Mouse (Mus musculus): ENCODE data around the gene Gsto2. TPM values are rescaled to one million over a fixed set of nuclear protein-coding genes. Genes with fewer than 3 reads are reported as not detected.

The Gsto2 gene
- polyA plus RNA-seq, 1 experiment from 2014 or later, result 1.3 TPM

DNA sequence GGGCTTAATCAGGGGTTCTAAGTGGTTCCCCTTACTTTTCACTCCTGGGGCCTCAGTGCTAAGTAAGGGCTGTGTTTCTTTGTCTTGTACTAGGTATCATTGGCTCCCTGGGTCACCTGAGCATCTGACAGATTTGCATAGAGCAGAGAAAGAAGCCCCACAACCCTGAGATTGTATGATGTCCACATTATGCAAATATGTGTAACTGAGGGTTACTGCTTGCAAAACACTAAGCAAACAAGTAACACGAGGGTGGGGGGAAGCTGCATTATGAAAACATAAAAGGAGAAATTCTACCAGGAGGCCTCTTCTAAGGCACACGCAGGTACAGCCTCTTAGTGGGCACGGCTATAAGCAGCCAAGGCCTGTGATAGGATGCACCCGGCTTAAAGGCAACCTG is 49.9 kb downstream of the Gsto2 start:
- H3K4me3 ChIP-seq, result no peak overlapping the region
- ATAC-seq (replicated peaks), result no peak
- no peak overlapping the region for H3K4me2 ChIP-seq (replicated peaks)
- H3K9ac ChIP-seq (replicated peaks), result no peak overlapping the region
- H3K27me3 ChIP-seq, result no peaks in the 10 kb centered on the region
- WGBS, result 75% methylated on average over 4 of the region's 4 CpGs
- H3K9me3 ChIP-seq, result no peaks in the 10 kb centered on the region
- H3K36me3 ChIP-seq, result no peaks in the 10 kb centered on the region
- peaks cover 34% of the 10 kb centered on the region for H3K4me1 ChIP-seq
- no peak overlapping the region for H3K27ac ChIP-seq (replicated peaks)

DNA sequence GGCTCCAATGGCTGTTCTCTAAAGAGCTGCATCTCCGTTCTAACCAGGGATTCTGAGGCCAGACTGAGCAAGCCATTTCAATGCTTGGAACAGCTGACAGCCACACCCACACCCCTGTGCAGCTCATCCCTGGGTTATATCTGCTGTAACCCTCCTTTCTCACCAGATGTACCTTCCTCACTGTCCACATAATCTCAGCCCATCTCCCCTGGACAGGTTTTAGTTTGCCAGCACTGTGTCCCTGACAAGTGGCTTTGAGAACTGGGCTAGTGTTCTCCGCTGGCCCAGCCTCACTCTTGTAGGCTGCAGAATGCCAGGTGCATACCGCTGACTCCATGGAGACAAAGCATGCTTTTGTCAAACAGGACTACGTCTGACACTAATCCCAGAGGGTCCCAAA is 52.1 kb downstream of the Gsto2 start:
- H3K9me3 ChIP-seq, result no peaks in the 10 kb centered on the region
- peak overlapping the region; percentile 72 for H3K4me3 ChIP-seq
- ATAC-seq (replicated peaks), result no peak
- H3K27me3 ChIP-seq, result no peaks in the 10 kb centered on the region
- peak overlapping the region; percentile 73 for H3K4me2 ChIP-seq (replicated peaks)
- peaks cover 32% of the 10 kb centered on the region for H3K4me1 ChIP-seq
- peak overlapping the region; percentile 63; the same call in 1 of the 2 replicates for H3K9ac ChIP-seq (replicated peaks)
- WGBS, result 3% methylated on average over 4 of the region's 4 CpGs
- no peak overlapping the region for H3K27ac ChIP-seq (replicated peaks)
- no peaks in the 10 kb centered on the region for H3K36me3 ChIP-seq

- Histone ChIP-seq H3K4me2 (replicated peaks) (peak overlapping the region; percentile 73), H3K27me3 (no peaks in the 10 kb centered on the region), H3K9me3 (no peaks in the 10 kb centered on the region), H3K4me3 (peak overlapping the region; percentile 72), H3K36me3 (no peaks in the 10 kb centered on the region), H3K4me1 (peaks cover 32% of the 10 kb centered on the region), H3K9ac (replicated peaks) (peak overlapping the region; percentile 63), H3K27ac (replicated peaks) (no peak overlapping the region)
- no peak for ATAC-seq (replicated peaks)
- WGBS, result 3% methylated on average over 9 of the region's 9 CpGs
These were observed 52.7 kb downstream of the Gsto2 start for GRCm38 (mm10) chr19:47918016-47918415.

- H3K27me3 ChIP-seq, result no peaks in the 10 kb centered on the region
- H3K9ac ChIP-seq (replicated peaks), result peak overlapping the region; percentile 63
- no peaks in the 10 kb centered on the region for H3K36me3 ChIP-seq
- WGBS, result under 1% methylated on average over 29 of the region's 29 CpGs
- peaks cover 32% of the 10 kb centered on the region for H3K4me1 ChIP-seq
- H3K4me3 ChIP-seq, result peak overlapping the region; percentile 72
- no peaks in the 10 kb centered on the region for H3K9me3 ChIP-seq
- ATAC-seq (replicated peaks), result peak; percentile 45
- peak overlapping the region; percentile 73 for H3K4me2 ChIP-seq (replicated peaks)
- H3K27ac ChIP-seq (replicated peaks), result peak overlapping the region; percentile 82
These were observed 53.2 kb downstream of the Gsto2 start for GRCm38 (mm10) chr19:47918455-47919101.

DNA sequence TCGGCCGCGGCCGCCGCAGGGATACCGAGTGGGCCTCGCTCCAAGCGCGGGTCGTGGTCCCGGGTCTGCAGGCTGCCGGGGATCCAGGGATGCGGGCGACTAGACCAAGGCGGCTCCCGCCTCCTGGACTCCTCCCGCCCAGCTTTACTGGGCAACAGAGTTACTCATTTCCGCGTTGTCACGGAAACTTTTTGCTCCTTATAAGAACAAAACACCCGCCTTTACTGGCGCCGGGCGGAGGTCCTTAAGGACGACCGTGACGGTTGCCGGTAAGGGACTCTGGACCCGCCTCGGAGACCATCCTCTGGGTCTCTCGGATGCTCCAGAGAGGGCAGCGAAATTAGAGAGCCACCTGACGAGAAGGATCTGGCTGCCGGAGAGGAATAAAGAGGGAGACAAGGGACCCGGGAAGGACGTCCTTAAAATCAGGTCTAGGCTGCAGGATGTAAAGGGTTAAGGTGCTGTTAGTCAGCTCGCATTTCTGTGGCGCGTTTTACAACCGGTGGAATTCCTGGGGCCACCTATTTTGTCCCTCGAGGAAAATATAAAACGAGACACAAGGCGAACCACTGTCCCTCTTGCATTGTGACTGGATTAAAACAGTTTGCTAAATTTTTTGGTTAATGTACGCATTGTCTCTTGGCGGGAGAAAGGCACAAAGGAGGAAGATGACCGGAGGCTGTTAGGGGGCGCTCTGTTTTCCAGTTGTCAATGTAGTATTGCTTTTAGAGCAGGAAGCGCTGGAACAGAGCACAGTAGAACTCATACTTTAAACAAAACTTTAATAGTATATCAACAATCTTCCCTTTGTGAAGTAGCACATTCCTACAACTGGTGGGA is 54.0 kb downstream of the Gsto2 start, which contains the start of the genes Cfap43 and Itprip:
Gene Cfap43 (minus strand): TSS at position 162 of the 840 bp plus-strand sequence.
Gene Itprip (minus strand): TSS at position 174 of the 840 bp plus-strand sequence.
- H3K4me1 ChIP-seq, result peaks cover 32% of the 10 kb centered on the region
- H3K36me3 ChIP-seq, result no peaks in the 10 kb centered on the region
- H3K27ac ChIP-seq (replicated peaks), result peak within 1 kb of the TSS; percentile 82
- H3K4me2 ChIP-seq (replicated peaks), result peak within 1 kb of the TSS; percentile 73
- peak; percentile 69 for ATAC-seq (replicated peaks)
- H3K4me3 ChIP-seq, result peak within 1 kb of the TSS; percentile 72
- H3K9me3 ChIP-seq, result no peaks in the 10 kb centered on the region
- WGBS, result under 1% methylated on average over 48 of the region's 48 CpGs
- peak within 1 kb of the TSS; percentile 63 for H3K9ac ChIP-seq (replicated peaks)
- H3K27me3 ChIP-seq, result no peaks in the 10 kb centered on the region

DNA sequence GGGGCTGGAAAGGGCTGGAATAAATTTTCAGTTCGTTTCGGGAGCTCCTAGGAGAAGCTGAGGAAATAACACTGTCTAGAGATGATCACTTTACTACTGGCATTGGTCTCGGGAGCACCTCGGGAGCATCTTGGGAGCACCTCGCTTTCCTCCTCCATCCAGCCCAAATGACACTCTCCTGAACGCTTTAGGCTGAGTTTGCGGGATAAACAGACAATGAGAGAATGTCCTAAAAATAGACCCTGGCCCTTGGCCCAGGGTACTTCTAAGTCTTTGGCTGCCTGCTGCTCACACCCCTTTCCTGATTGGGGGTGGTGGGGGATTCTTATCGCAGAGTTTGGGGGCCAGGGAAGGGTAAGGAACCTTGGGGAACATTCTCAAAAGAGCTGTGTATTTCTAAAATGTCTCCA is 54.6 kb downstream of the Gsto2 start:
- Histone ChIP-seq H3K27me3 (no peaks in the 10 kb centered on the region), H3K27ac (replicated peaks) (peak overlapping the region; percentile 82), H3K9me3 (no peaks in the 10 kb centered on the region), H3K36me3 (no peaks in the 10 kb centered on the region), H3K4me3 (peak overlapping the region; percentile 72), H3K4me2 (replicated peaks) (peak overlapping the region; percentile 73), H3K9ac (replicated peaks) (peak overlapping the region; percentile 63; the same call in 1 of the 2 replicates), H3K4me1 (peaks cover 32% of the 10 kb centered on the region)
- WGBS, result 2% methylated on average over 8 of the region's 8 CpGs
- peak; percentile 18 for ATAC-seq (replicated peaks)

- Histone ChIP-seq H3K27ac (replicated peaks) (no peak overlapping the region), H3K4me1 (no peaks in the 10 kb centered on the region), H3K4me3 (no peak overlapping the region), H3K27me3 (no peaks in the 10 kb centered on the region), H3K9ac (replicated peaks) (no peak overlapping the region), H3K36me3 (no peaks in the 10 kb centered on the region), H3K4me2 (replicated peaks) (no peak overlapping the region), H3K9me3 (no peaks in the 10 kb centered on the region; the same call in 1 of the 2 replicates)
- ATAC-seq (replicated peaks), result no peak
- WGBS, result 81% methylated on average over 7 of the region's 7 CpGs
These were observed 60.5 kb downstream of the Gsto2 start for GRCm38 (mm10) chr19:47925819-47926218.

DNA sequence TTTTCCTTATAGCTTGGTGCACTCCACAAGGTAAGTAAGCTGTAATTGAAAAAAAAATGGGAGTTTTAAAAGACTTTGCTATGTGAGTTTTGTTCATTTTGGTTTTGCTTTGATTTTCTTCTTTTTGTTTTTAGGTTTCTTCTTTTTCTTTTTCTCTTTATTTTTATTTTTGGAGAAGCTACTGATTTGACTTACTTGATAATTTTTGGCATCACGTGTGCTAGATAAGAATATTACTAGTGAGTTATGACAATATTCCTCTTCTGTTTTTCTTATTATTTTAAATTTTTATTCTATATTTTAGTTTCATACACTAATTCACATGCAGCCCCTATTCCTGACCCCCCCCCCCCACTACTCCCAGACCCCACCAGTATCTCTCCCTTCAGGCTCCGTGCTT is 61.7 kb downstream of the Gsto2 start:
- H3K36me3 ChIP-seq, result no peaks in the 10 kb centered on the region
- no peak overlapping the region for H3K9ac ChIP-seq (replicated peaks)
- no peaks in the 10 kb centered on the region; the same call in 1 of the 2 replicates for H3K9me3 ChIP-seq
- 95% methylated on average over 2 of the region's 2 CpGs for WGBS
- no peaks in the 10 kb centered on the region for H3K27me3 ChIP-seq
- no peak for ATAC-seq (replicated peaks)
- H3K4me1 ChIP-seq, result no peaks in the 10 kb centered on the region
- H3K4me3 ChIP-seq, result no peak overlapping the region
- no peak overlapping the region for H3K4me2 ChIP-seq (replicated peaks)
- no peak overlapping the region for H3K27ac ChIP-seq (replicated peaks)

DNA sequence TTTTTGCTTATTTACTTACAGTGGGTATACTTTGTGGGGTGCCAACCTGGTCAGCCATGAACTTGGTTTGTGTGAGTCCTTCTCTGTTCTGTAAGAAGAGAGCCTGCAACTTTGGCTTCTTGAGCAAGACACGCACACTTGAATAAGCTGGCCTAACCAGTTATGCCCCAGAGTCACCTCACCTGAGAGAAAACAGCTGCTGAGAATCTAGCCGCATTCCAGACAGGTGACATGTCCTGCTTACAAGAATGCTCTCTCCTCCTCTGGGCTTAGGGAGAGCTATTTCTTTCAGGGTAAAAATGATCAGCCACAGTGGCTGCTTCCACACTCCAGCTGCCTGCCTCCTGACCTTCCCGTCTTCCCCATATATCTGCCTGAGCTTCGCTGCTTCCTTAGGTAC is 63.7 kb downstream of the Gsto2 start:
- WGBS, result 95% methylated on average over 4 of the region's 4 CpGs
- Histone ChIP-seq H3K4me3 (no peak overlapping the region), H3K9ac (replicated peaks) (no peak overlapping the region), H3K4me2 (replicated peaks) (no peak overlapping the region), H3K27me3 (no peaks in the 10 kb centered on the region), H3K4me1 (no peaks in the 10 kb centered on the region), H3K27ac (replicated peaks) (no peak overlapping the region), H3K9me3 (no peaks in the 10 kb centered on the region; the same call in 1 of the 2 replicates), H3K36me3 (no peaks in the 10 kb centered on the region)
- ATAC-seq (replicated peaks), result no peak

- H3K4me2 ChIP-seq (replicated peaks), result no peak overlapping the region
- H3K9ac ChIP-seq (replicated peaks), result no peak overlapping the region
- 43% methylated on average over 7 of the region's 7 CpGs for WGBS
- no peak overlapping the region for H3K27ac ChIP-seq (replicated peaks)
- H3K4me3 ChIP-seq, result no peak overlapping the region
- H3K4me1 ChIP-seq, result peaks cover 4% of the 10 kb centered on the region
- peak; percentile 82 for ATAC-seq (replicated peaks)
- no peaks in the 10 kb centered on the region for H3K9me3 ChIP-seq
- no peaks in the 10 kb centered on the region for H3K36me3 ChIP-seq
- no peaks in the 10 kb centered on the region for H3K27me3 ChIP-seq
These were observed 66.8 kb downstream of the Gsto2 start for GRCm38 (mm10) chr19:47931982-47932638.

- no peak overlapping the region for H3K9ac ChIP-seq (replicated peaks)
- no peak overlapping the region for H3K27ac ChIP-seq (replicated peaks)
- peaks cover 7% of the 10 kb centered on the region; the same call in 1 of the 2 replicates for H3K27me3 ChIP-seq
- no peaks in the 10 kb centered on the region for H3K9me3 ChIP-seq
- H3K4me3 ChIP-seq, result no peak overlapping the region
- no peak overlapping the region for H3K4me2 ChIP-seq (replicated peaks)
- peaks cover 16% of the 10 kb centered on the region for H3K4me1 ChIP-seq
- no peaks in the 10 kb centered on the region for H3K36me3 ChIP-seq
- 92% methylated on average over 8 of the region's 8 CpGs for WGBS
- no peak for ATAC-seq (replicated peaks)
These were observed 68.8 kb downstream of the Gsto2 start for GRCm38 (mm10) chr19:47934146-47934545.
